Mouse (Mus musculus) C2C12 (cell line): ENCODE measurements around the gene Lrrtm4.

ENCODE experiments used
- CEBPB ChIP-seq: IDR thresholded peaks from one replicate; pipeline ENCODE4 v1.6.1; 2011; ENCODE audit warnings: low read depth, mild to moderate bottlenecking, control low read depth, moderate library complexity
- CTCF ChIP-seq: IDR thresholded peaks from one replicate; pipeline ENCODE4 v1.5.1; 2011; ENCODE audit not compliant: control insufficient read depth, insufficient read depth, insufficient read length
- MYOD1 ChIP-seq: IDR thresholded peaks from one replicate; pipeline ENCODE4 v1.6.1; 2011; ENCODE audit warnings: low read depth; ENCODE audit not compliant: control insufficient read depth, insufficient read length
- USF1 ChIP-seq: IDR thresholded peaks from one replicate; pipeline ENCODE4 v1.6.1; 2011; ENCODE audit warnings: low read depth, mild to moderate bottlenecking, control low read depth, moderate library complexity

DNA sequence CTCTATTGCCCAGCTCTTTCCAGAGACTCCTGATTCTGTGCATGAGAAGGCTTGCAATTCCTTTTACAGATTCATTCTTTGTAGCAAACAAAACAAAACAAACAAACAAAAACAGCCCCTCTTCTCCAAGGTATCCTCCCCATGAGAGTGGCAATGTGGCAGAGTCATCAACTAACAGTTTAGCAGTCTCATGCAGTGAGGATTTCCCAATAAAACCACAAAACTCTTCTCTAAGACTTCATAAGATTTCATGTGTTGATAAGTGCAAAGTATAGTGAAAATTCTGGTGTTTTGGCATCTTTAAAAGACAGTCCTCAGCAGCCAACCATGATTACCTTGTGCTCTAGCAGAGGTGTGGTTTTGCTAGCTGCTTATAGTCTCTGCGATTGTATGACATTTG lies 284.9 kb downstream of the Lrrtm4 start:
- TF ChIP-seq CTCF (no peak), MYOD1 (no peak), USF1 (no peak), CEBPB (no peak)
